24 mouse cellular contexts compared by ENCODE assay signal in genomic region chr10:5058876-5059275, GRCm38 (mm10). TPM values are rescaled to one million over a fixed set of nuclear protein-coding genes. Genes with fewer than 3 reads are reported as not detected.
DNase-seq lines count a peak whose midpoint lies in the region; ATAC-seq and TF ChIP-seq lines count a peak whose summit lies in the region.
"Had no signal": no experiment of that assay in that cellular context is flagged by ENCODE, and none has a peak within 500 bp of the region (broad histone marks: within the 10 kb centered on the region; RNA-seq: fewer than 3 reads in every experiment).

No protein-coding gene starts in this region.

- no peak overlapping the region for H3K4me3 ChIP-seq in heart, embryonic 13.5 days
- H3K4me3 ChIP-seq in heart, postnatal 0 days (ENCODE audit: low read depth, low read length): no peak overlapping the region
- H3K4me3 ChIP-seq in heart, adult 2 months: no peak overlapping the region
- H3K4me3 ChIP-seq in MEL (ENCODE audit: control insufficient read depth in 1 of 2, insufficient read depth in 1 of 2, low read depth in 2 of 2, low read length in 2 of 2): no peak overlapping the region
- no peak overlapping the region for H3K4me3 ChIP-seq in thymus, adult 2 months (ENCODE audit: control insufficient read depth, insufficient read depth, low read length)
- H3K4me3 ChIP-seq: embryonic facial prominence, embryonic 12.5 days; forebrain, embryonic 15.5 days had no signal

- 13% methylated on average over 2 of the region's 2 CpGs for WGBS in heart, embryonic 13.5 days
- 15% methylated on average over 2 of the region's 2 CpGs for WGBS in heart, postnatal 0 days
- WGBS in heart, adult 2 months: 25% methylated on average over 2 of the region's 2 CpGs
- 91% methylated on average over 2 of the region's 2 CpGs for WGBS in thymus, adult 2 months

- no peaks in the 10 kb centered on the region for H3K9me3 ChIP-seq in heart, embryonic 13.5 days
- H3K9me3 ChIP-seq in heart, postnatal 0 days (replicated peaks; ENCODE audit: control insufficient read depth, low read length): no peaks in the 10 kb centered on the region
- no peaks in the 10 kb centered on the region for H3K9me3 ChIP-seq in MEL (replicated peaks; ENCODE audit: insufficient read depth, low read length)
- H3K9me3 ChIP-seq: embryonic facial prominence, embryonic 12.5 days; forebrain, embryonic 15.5 days; G1E had no signal

- no peak for TF ChIP-seq CTCF in heart, postnatal 0 days (IDR thresholded peaks at IDR 0.05; ENCODE audit: low read depth)
- no peak for TF ChIP-seq CTCF in heart, adult 2 months (IDR thresholded peaks at IDR 0.05)
- TF ChIP-seq CTCF in MEL (IDR thresholded peaks at IDR 0.05 in 2 of 3, conservative IDR thresholded peaks at IDR 0.05 in 1 of 3; ENCODE audit: control insufficient read depth in 1 of 3, insufficient read depth in 1 of 3, low read depth in 2 of 3, low read length in 3 of 3, poor library complexity in 1 of 3, severe bottlenecking in 1 of 3): no peak
- no peak for TF ChIP-seq CTCF in thymus, adult 2 months (IDR thresholded peaks at IDR 0.05; ENCODE audit: borderline replicate concordance, control insufficient read depth, extremely low read depth, insufficient read depth, low read length, poor library complexity)

- H3K36me3 ChIP-seq in heart, embryonic 13.5 days: peaks cover 46% of the 10 kb centered on the region
- peaks cover 50% of the 10 kb centered on the region for H3K36me3 ChIP-seq in heart, postnatal 0 days (replicated peaks; ENCODE audit: control insufficient read depth, insufficient read depth, low read length)
- H3K36me3 ChIP-seq in heart, adult 2 months (ENCODE audit: control insufficient read depth, insufficient read depth, low read length): peaks cover 16% of the 10 kb centered on the region
- peaks cover 0 to 9% of the 10 kb centered on the region in 2 experiments; a peak in 2 of 4 replicates for H3K36me3 ChIP-seq in MEL (ENCODE audit: control insufficient read depth in 1 of 2, insufficient read depth in 2 of 2, low read length in 2 of 2)
- H3K36me3 ChIP-seq in thymus, adult 2 months (ENCODE audit: control insufficient read depth, insufficient read depth, low read length): peaks cover 33% of the 10 kb centered on the region
- H3K36me3 ChIP-seq: forebrain, embryonic 15.5 days had no signal

- no peak for DNase-seq in heart, adult 11 months
- peak; percentile 52 for DNase-seq in heart, postnatal 0 days (ENCODE audit: low spot score)
- DNase-seq in heart, adult 2 months: no peak
- peak; percentile 45 for DNase-seq in MEL (ENCODE audit: low read depth, low spot score)
- DNase-seq in thymus, adult 2 months: no peak
- DNase-seq: adrenal gland, postnatal 14 days; B cell, adult 2 months; cerebellum, adult 11-12 months; cerebellum, adult 9-10 months; cerebellum, postnatal 25 days; gastrocnemius, postnatal 36 days; kidney, adult 8-10 months had no signal

- no peak overlapping the region for H3K9ac ChIP-seq in heart, embryonic 13.5 days
- H3K9ac ChIP-seq in heart, postnatal 0 days (replicated peaks; ENCODE audit: low read depth, low read length): no peak overlapping the region
- no peak overlapping the region for H3K9ac ChIP-seq in heart, adult 2 months (ENCODE audit: low read depth, low read length)
- H3K9ac ChIP-seq in MEL (ENCODE audit: control insufficient read depth, low read depth, low read length, poor library complexity, severe bottlenecking): no peak overlapping the region
- H3K9ac ChIP-seq: embryonic facial prominence, embryonic 12.5 days; forebrain, embryonic 15.5 days had no signal

- H3K4me2 ChIP-seq in heart, embryonic 13.5 days: peak overlapping the region; percentile 28; the same call in 1 of the 2 replicates
- no peak overlapping the region for H3K4me2 ChIP-seq in heart, postnatal 0 days (ENCODE audit: low read depth, low read length)
- H3K4me2 ChIP-seq: embryonic facial prominence, embryonic 12.5 days; forebrain, embryonic 15.5 days had no signal

- no peak for TF ChIP-seq RAD21 in MEL (IDR thresholded peaks at IDR 0.05; ENCODE audit: low read depth, low read length)

- no peak for ATAC-seq in heart, embryonic 13.5 days (ENCODE audit: extremely low read depth, insufficient number of reproducible peaks, low FRiP score, low TSS enrichment)
- ATAC-seq in heart, postnatal 0 days (ENCODE audit: insufficient read depth, low read depth): peak; percentile 73; the same call in 1 of the 2 replicates
- ATAC-seq: activated CD4-positive, CD25-positive, alpha-beta regulatory T cell, adult 4 months; CD4-positive, CD25-positive, alpha-beta regulatory T cell, adult 4 months; forebrain, embryonic 15.5 days; hindbrain, embryonic 16.5 days; inflammation-experienced regulatory T-cells, adult 6 months; intestine, postnatal 0 days; Patski had no signal

- no peaks in the 10 kb centered on the region for H3K27me3 ChIP-seq in heart, embryonic 13.5 days (replicated peaks)
- no peaks in the 10 kb centered on the region for H3K27me3 ChIP-seq in heart, postnatal 0 days (ENCODE audit: control insufficient read depth, insufficient read depth, low read length)
- no peaks in the 10 kb centered on the region for H3K27me3 ChIP-seq in heart, adult 2 months (ENCODE audit: control insufficient read depth, insufficient read depth, low read length)
- no peaks in the 10 kb centered on the region for H3K27me3 ChIP-seq in MEL (ENCODE audit: control insufficient read depth in 1 of 2, insufficient read depth in 2 of 2, low read length in 2 of 2)
- no peaks in the 10 kb centered on the region for H3K27me3 ChIP-seq in thymus, adult 2 months (ENCODE audit: control insufficient read depth, insufficient read depth, low read length)
- H3K27me3 ChIP-seq: embryonic facial prominence, embryonic 12.5 days; forebrain, embryonic 15.5 days; Patski had no signal

- H3K79me2 ChIP-seq in heart, adult 2 months (replicated peaks; ENCODE audit: control insufficient read depth, insufficient read depth, low read length): no peaks in the 10 kb centered on the region
- no peaks in the 10 kb centered on the region for H3K79me2 ChIP-seq in MEL (ENCODE audit: control insufficient read depth, insufficient read depth, low read length, poor library complexity)

- peaks cover 32% of the 10 kb centered on the region for H3K4me1 ChIP-seq in heart, embryonic 13.5 days
- peaks cover 30% of the 10 kb centered on the region for H3K4me1 ChIP-seq in heart, postnatal 0 days (ENCODE audit: control insufficient read depth, insufficient read depth)
- H3K4me1 ChIP-seq in heart, adult 2 months (ENCODE audit: control insufficient read depth, insufficient read depth, low read length): no peaks in the 10 kb centered on the region
- H3K4me1 ChIP-seq in MEL (ENCODE audit: control insufficient read depth in 1 of 2, insufficient read depth in 2 of 2, low read length in 2 of 2): peaks cover 0 to 13% of the 10 kb centered on the region in 2 experiments; a peak in 3 of 4 replicates
- no peaks in the 10 kb centered on the region for H3K4me1 ChIP-seq in thymus, adult 2 months (replicated peaks; ENCODE audit: control insufficient read depth, insufficient read depth, low read length)
- H3K4me1 ChIP-seq: embryonic facial prominence, embryonic 12.5 days; forebrain, embryonic 15.5 days had no signal

- no peak for TF ChIP-seq EP300 in heart, postnatal 0 days (IDR thresholded peaks at IDR 0.05; ENCODE audit: low read depth)
- no peak for TF ChIP-seq EP300 in heart, adult 2 months (IDR thresholded peaks at IDR 0.05; ENCODE audit: insufficient read depth, low read depth, low read length)
- TF ChIP-seq EP300 in MEL (IDR thresholded peaks at IDR 0.05; ENCODE audit: low read depth in 1 of 2, low read length in 2 of 2): no peak

- intact Hi-C loops in heart, adult 2 months (cut with DNase I): no loop called here

- TF ChIP-seq POLR2A in heart, adult 2 months (IDR thresholded peaks at IDR 0.05; ENCODE audit: insufficient read depth, low read depth, low read length): no peak
- TF ChIP-seq POLR2A in MEL (IDR thresholded peaks at IDR 0.05; ENCODE audit: control insufficient read depth in 1 of 2, insufficient read depth in 1 of 2, low read depth in 1 of 2, low read length in 2 of 2, poor library complexity in 1 of 2): no peak
- TF ChIP-seq POLR2A in thymus, adult 2 months (IDR thresholded peaks at IDR 0.05; ENCODE audit: control insufficient read depth, extremely low read depth, insufficient read depth, low read length, poor library complexity): no peak

- H3K27ac ChIP-seq in heart, embryonic 13.5 days (replicated peaks): peak overlapping the region; percentile 83
- H3K27ac ChIP-seq in heart, postnatal 0 days (ENCODE audit: low read depth): peak overlapping the region; percentile 69; the same call in 1 of the 2 replicates
- H3K27ac ChIP-seq in heart, adult 2 months: no peak overlapping the region
- H3K27ac ChIP-seq in MEL (ENCODE audit: control insufficient read depth, low read depth, low read length): no peak overlapping the region
- no peak overlapping the region for H3K27ac ChIP-seq in thymus, adult 2 months (ENCODE audit: control insufficient read depth, insufficient read depth, low read length)
- H3K27ac ChIP-seq: embryonic facial prominence, embryonic 12.5 days; forebrain, embryonic 15.5 days had no signal

TF ChIP-seq in MEL, 35 proteins besides CTCF, POLR2A, EP300 and RAD21:
- TF ChIP-seq MEF2A (IDR thresholded peaks at IDR 0.05; ENCODE audit: extremely low read depth, insufficient replicate concordance, low read depth, low read length, poor library complexity, severe bottlenecking) (peak; percentile 64; the same call in 1 of the 2 replicates), ELF1 (IDR thresholded peaks at IDR 0.05; ENCODE audit: low read depth, low read length) (no peak), GATA1 (IDR thresholded peaks at IDR 0.05; ENCODE audit: low read depth, low read length) (peak; percentile 12; the same call in 1 of the 2 replicates)

RNA-seq across cellular contexts. Expression of gene Gm10097, which starts 10.1 kb away (rescaled TPM):
- polyA plus RNA-seq in heart, embryonic 13.5 days (2015; fragmentation: Nextera tagmentation; extraction: Ambion mirVana): 0.53 and 0.82 TPM in 2 replicates
- total RNA-seq in heart, postnatal 0 days (2014; rRNA removed; ENCODE audit: low replicate concordance): 0.15 and 0.88 TPM in 2 replicates
- 1.1 and 1.2 TPM in 2 replicates for polyA plus RNA-seq in heart, postnatal 0 days (2015; fragmentation: Nextera tagmentation; extraction: Ambion mirVana)
- under 1 TPM; 0.16 to 0.61 TPM for total RNA-seq in heart, adult 2 months (2021)
- 0.12 and 0.70 TPM in 2 replicates for polyA plus RNA-seq in heart, adult 2 months (2012; rRNA removed)
- not detected in 2 replicates for total RNA-seq in MEL (2012; rRNA removed)
- polyA plus RNA-seq in MEL (2012; ENCODE audit: insufficient read depth in 1 of 2, insufficient read length in 2 of 2, low read depth in 1 of 2, low replicate concordance in 2 of 2, missing spikeins in 1 of 2): not detected
- polyA plus RNA-seq in thymus, adult 2 months (2012; rRNA removed): not detected in 2 replicates
- total RNA-seq: adrenal gland, adult 18-20 months; adrenal gland, postnatal 14 days had no signal
- polyA plus RNA-seq: activated CD4-positive, CD25-positive, alpha-beta regulatory T cell, adult 4 months; cortical plate, adult 2 months; G1E; Patski had no signal

Comparison
In these comparisons a context has a peak if more than half of its experiments do, and no peak if none do; other contexts are left out.
1. H3K27ac ChIP-seq: peak in heart, embryonic 13.5 days (single experiment) and heart, postnatal 0 days (single experiment); none in heart, adult 2 months (single experiment), MEL (single experiment) and thymus, adult 2 months (single experiment).
2. DNase-seq: peak in heart, postnatal 0 days (single experiment) and MEL (single experiment); none in heart, adult 11 months (single experiment), heart, adult 2 months (0 of 2) and thymus, adult 2 months (single experiment).